Mouse (Mus musculus) kidney, postnatal 14 days (tissue): ENCODE results near the gene Itsn2.
"Not testable (repeated sequence)": the region's sequence is repeated elsewhere in the genome, so short reads cannot be mapped to it uniquely, and the experiment has no call there.

Experiments
- DNase-seq: peaks from one replicate; pipeline ENCODE4 v3.0.0; 2022; ENCODE audit warnings: mixed read lengths

The Itsn2 gene

DNA sequence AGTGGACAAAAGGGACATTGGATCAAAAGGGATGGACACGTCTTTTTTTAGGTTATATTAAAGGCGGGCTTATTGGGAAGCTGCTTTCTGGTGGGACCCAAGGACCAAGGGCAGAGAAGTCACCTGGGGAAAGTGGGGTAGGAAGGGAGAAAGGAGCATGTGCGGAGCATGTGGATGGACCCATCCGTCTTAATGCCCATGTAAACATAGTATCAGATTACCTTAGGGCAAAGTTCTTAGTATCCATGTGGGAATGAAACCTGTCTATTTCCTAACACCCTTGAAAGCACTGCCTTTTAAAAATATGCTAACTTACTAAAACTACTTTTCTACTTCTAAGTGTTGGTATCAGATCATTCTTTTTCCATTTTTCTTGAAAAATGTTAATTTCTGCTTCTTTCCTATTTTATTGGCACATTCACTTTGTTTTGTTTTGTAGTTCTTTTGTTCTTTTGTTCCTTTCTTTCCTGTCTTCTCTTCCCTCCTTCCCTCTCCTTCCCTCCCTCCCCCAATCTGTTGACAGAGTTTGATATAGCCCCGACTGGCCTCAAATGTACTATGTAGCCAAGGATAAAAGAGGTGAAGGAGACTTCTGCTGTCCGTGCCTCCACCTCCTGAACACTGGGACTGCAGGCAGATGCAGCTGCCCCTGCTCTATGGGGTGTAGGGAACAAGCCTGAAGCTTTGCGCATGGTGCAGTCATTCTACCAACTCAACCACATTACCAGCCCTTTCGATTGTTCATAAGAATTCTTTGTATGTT lies 6.4 kb downstream of the Itsn2 start:
- no peak for DNase-seq

DNA sequence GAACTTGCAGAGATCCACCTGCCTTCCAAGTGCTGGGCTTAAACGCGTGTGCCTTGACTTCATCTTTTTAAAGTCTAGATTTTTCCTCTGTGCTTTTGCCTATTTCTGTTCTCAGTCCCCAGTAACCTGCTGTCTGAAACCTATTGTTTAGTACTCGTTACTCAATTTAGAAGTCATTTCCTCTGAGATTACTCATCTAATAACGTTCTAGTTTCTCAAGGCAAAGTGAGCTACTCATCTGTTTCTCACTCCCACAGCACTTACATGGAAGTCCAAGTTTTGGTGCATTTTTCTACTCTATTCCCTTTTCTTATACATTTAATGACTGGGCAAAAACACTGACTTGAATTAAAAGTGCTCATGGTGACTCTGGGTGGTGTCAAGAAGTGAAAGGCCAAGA lies 7.3 kb downstream of the Itsn2 start:
- DNase-seq: no peak

DNA sequence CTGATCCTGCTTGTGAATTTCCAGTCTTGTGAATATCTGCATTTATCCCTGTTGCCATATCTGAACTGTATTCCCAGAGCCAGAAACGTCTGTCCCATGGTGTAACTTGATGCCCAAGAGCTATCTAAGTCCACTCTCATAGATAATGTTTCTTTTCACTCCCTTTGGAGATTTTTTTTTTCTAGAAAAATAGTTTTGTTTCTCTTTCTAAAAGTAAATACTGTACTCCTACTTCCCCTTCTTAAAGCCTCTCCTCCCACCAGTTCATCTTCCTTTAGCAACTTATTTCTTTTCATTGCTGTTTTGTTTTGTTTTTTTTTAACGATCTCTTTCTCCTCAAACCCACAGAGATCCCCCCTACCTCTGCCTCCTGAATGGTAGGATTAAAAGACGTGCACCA lies 14.2 kb downstream of the Itsn2 start:
- DNase-seq: no peak

DNA sequence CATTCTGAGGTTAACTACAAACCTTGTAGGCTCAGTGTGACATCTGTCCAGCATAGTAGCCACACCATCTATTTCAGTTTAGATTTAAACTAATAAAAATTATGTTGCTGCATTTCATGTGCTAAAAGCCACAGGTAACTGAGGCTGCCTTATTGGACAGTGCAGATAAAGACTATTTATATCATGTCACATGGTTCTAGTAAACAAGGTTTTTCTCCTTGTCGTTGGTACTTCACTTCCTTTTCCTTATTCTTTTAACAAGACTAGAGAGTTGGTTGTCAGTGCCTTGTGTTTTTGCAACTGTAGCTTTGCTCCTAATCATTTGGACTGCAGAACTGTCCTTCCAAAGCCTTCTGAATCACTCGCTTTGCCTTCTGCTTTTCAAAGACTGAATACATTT lies 22.3 kb downstream of the Itsn2 start:
- DNase-seq: no peak

DNA sequence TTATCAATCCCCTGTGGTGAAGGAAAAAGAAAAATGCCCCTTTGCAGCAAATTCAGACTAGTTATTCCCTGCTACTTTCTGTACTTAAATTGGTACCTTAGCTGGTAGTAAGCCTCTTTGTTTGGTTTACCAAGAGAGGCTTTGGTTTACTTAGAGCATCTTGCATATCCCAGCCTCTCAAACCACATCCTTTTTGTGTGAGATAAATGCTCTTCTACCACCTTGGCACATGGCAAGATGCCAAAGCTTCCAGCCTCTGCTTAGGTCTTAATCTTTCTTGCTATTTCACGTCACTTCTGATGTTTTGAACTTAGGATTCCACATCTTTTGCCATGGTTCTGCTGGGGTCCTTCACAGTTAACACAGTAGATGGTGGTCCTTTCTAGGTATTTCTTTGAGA lies 31.8 kb downstream of the Itsn2 start:
- no peak for DNase-seq

DNA sequence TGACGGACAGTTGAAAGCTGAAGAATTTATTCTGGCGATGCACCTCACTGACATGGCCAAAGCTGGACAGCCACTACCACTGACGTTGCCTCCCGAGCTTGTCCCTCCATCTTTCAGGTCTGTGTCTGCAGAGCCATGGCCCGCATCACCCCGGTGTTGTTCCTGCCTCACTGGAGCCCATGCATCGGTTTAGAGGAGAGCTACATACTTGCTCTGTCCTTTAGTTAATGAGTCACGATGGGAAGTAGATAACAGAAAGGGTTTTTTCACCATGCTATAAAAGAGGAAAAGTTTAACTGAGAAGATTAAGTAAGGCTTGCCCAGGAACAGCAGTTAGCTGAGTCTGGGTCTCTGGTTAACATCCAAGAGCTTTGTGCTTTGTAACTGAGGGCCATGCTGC lies 40.5 kb downstream of the Itsn2 start:
- no peak for DNase-seq

DNA sequence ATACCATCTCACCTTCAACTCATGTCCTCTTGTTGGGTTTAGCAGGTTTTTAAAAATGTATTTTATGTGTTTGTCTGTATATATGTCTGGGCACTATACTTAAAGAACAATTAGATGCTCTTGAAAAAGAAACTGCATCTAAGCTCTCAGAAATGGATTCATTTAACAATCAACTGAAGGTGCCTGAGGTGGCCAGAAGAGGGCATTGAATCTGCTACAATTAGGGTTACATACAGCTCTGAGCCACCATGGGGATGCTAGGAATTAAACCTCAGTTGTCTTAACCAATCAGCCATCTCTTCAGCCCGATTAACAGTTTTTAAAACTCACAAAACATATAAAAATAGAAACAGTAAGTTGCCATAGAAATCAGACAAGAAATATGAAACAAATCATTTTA lies 46.0 kb downstream of the Itsn2 start:
- no peak for DNase-seq

DNA sequence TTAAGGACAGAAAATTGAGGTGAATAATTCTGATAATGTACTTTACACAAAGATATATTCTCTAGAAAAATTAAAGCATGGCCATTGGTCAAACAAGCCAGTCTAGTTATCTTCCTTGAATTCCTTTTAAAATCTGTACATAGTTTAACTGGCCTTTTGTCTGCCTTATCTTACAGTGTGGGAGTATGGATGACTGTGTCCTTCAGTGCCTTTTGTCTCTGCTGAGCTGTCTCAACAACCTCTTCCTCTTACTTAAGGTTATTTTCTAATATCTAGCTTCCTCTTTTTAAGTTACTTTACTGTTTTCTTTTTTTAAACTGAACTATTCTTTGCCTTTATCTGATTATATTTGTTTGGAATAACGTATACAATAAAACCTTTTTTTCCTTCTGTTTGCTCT lies 48.3 kb downstream of the Itsn2 start:
- DNase-seq: no peak

DNA sequence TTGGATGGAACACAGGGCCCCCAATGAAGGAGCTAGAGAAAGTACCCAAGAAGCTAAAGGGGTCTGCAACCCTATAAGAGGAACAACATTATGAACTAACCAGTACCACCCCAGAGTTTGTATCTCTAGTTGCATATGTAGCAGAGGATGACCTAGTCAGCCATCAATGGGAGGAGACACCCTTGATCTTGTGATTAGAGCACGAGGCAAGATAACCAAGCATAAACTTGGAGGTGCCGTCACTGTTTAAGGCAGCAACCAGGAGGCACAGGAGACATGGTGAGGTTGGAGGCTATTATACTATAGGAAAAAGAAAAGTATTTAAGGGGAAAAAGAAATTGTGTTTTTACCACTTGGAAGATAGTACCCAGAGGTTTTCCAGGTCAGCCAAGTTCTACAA lies 64.4 kb downstream of the Itsn2 start:
- no peak for DNase-seq

DNA sequence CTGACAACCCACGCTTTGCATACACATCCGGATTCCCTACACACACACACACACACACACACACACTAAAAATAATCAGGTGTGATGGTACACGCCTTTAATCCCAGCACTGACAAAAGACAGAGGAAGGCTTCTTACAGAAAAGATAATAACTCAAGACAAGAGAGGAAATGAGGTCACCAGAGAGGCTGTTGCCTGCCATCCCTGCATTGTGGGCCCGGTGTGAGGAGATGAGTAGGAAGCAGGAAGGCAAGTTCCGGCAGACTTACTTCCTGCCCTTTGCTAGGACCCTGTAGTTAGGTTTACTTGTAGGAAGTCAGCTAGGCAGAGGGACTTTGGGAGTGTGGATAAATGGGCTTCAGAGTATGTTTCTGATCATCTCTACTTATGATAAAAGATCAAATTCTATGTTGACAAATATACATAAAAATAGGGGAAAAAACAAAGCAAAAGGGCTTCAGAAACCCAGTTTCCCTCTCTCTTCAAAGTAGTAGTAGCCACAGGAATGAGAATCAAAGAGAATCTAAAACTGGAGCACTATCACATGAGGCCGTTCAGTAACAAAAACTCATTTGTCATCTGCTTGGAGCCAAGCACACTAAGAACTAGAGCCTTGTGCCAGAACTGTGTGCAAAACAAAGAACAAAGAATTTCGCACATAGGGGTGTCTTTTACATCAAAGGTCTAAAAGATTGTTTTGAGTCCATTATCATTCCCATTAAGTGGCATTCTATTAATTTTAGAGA lies 72.7 kb downstream of the Itsn2 start:
- DNase-seq: peak; percentile 17

DNA sequence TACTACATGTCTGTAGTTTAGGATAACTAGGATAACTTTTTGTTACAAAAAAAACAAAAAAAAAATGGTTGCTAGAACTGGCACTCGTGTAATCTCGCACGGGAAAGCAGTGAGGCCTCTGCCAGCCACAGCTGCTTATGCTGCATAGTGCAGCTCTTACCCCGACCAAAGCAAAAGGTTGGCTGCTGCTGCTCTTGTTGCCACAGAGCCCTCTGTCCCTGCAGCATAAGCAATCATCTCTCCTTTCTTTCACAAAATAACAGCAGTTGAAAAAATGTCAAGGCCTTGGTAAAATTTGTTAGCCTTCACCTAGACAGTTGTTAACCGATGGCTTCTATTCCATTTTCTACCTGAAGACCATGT lies 73.2 kb downstream of the Itsn2 start:
- DNase-seq: no peak

DNA sequence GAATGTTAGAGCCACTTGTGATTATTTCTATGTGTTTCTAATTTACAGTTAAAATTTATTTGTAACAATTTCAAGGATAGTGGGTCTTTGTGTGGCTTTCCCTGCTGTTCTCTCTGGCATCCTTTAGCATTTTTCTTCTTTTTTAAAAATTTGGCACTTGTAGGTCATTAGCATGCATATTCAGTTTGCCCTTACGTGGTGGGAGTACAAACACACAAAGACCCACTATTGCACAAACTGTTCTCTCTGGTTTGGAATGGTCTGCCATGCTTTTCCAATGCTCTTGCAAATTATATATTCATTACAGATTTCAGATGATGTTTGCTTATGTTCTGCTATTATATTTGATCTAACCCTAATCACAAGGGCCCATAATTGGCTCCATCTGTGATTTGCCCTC lies 83.9 kb downstream of the Itsn2 start:
- DNase-seq: no peak

DNA sequence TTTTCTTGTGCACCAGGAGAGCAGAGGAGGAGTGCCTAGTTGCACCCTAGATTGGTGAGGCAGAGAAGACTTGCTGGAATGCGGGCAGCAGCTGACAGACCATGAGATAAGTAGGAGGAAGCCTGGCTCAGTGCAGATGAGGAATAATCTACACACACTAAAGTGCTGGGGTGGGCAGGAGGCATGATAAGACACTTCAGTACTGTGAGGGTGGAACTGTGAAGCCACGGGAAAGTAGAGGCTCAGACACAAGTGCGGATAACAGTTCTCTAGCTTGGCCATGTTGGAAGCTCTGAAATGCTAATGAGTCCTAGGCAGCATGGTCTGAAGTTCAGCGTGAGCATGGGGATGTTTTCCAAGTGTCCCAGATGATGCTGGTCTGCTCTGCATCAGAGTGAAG lies 87.5 kb downstream of the Itsn2 start:
- DNase-seq: no peak

DNA sequence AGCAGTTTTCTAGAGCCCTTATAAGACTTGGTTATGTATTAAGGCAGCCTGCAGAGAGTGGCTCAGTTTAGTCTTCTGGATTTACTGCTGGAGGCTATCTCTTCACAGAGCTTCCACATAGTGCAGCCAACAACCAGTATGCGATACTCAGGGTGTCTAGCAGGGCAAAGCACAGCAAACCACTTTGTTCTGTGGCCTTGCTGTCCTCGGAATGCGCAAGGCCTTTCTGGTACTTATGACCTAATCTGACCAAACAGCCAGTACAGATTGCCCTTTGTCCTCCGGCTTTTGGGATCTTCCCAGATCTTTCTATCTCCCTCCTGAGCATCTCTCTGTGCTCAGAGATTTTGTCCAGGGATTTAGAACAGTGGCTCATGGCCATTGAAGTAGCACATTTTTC lies 93.0 kb downstream of the Itsn2 start:
- no peak for DNase-seq

DNA sequence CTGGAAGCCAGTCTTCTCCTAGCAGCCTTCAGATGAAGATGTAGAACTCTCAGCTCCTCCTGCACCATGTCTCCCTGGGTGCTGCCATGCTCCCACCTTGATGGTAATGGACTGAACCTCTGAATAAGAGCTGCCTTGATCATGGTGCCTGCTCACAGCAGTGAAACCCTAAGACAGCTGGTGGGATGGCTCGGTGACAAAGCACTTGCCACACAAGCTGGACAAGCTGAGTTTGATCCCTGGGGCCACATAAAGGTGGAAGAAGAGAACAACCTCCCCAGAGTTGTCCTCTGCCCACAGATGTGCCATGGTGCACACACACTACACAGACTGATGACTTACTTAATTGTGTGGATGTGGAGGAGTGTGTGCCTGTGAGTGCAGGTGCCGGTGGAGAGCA lies 95.9 kb downstream of the Itsn2 start:
- DNase-seq: no peak

DNA sequence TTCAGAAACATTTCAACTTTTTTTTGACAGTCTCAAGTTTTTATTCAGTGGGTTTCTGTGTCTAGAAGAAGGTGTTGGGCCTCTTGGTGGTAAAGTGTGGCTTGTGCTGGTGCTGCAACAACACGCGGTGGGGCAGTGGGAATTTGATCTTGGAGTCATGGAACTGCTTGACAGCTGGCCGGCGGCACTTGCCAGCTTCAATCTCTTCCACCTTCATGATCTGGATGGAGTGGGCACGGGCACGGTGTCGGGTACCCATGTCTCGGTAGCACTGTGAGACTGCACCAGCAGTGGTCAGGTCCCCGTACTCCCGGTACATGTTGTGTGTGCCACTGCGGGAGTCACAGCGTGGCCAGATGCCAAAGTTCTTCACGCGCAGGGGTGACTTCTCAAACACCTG lies 96.9 kb downstream of the Itsn2 start:
- no peak for DNase-seq

DNA sequence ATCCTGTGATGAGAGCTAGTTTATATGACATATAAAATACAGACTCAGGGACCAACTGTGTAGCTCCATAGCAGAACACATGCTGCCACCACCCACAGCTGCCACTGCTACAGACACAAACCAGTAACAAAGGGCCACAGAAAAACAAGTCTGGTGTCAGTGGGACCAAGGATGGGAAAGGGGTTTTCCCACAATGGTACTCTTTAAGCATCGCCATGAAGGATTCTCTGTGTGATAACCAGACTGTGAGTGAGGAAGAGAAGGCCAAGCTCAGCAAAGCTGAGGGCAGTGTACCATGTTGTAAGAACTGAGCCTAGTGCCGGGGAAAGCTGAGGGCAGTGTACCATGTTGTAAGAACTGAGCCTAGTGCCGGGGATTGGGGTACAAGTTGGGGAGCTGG lies 98.8 kb downstream of the Itsn2 start:
- DNase-seq: no peak

DNA sequence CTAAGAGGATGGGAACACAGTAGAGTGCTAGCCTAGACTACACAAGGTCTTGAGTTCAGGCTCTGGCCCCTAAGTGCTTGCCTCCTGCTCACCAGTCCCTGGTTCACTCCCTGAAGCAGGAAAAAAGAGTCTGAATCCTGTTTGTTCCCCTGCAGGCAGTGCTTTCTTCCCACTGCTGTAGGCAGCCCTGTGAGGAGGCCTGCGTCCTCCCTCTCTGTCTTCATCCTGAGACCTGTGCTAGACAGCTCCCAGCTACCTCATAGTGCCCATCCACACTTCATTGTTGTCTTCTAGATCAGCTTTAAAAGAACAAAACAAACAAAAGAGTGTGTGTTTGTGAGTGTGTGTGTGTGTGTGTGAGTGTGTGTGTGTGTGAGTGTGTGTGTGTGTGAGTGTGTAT lies 102.1 kb downstream of the Itsn2 start:
- DNase-seq: no peak

DNA sequence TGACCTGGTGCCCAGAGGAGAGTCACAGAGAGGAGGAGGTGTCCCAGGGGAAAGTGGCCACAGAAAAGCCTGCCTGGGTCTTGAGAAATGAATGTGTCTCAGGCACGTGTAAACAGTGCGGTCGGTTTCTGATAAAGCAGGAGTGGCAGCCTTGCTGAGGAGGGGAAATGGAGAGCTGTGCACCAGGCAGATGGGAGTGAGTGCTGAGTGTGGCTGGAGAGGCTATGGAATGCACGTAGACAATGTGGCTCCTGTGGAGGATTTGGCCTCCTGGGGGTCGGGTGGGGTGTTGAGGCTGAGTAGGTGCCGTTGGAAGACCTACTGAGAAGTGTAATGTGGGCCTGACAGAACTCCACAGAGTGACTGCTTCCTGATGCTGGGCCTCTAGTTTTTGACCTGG lies 113.2 kb downstream of the Itsn2 start:
- not testable (repeated sequence) for DNase-seq

DNA sequence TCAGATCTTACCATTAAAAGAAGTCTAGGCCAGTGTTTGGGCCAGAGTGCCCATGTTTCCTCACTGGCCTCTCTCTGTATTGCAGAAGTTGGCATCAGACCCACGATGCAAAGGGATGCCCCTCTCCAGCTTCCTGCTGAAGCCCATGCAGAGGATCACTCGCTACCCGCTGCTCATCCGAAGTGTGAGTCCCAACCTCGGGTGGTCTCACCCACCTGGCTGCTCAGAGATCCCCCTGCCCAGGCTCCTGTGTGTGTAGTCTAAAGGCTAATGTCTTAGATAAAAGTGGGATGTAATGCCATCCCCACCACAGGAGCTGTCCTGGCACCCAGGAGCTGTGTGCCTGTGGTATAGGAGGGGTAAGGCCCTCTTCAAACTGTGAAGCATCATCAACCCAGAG lies 113.7 kb downstream of the Itsn2 start:
- DNase-seq: no peak

DNA sequence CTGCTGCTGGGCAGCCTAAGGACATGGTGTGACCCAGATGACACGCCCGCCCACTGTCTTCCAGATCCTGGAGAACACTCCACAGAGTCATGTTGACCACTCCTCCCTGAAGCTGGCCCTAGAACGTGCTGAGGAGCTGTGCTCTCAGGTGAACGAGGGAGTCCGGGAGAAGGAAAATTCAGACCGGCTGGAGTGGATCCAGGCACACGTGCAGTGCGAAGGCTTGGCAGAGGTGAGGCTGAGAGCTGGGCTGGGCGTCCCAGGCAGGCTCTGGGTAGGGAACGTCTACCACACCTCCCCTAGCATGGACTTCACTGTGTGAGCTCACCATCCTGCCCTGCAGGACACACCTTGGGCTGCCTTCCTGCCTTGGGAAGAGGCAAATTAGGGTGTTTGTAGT lies 114.5 kb downstream of the Itsn2 start:
- no peak for DNase-seq

DNA sequence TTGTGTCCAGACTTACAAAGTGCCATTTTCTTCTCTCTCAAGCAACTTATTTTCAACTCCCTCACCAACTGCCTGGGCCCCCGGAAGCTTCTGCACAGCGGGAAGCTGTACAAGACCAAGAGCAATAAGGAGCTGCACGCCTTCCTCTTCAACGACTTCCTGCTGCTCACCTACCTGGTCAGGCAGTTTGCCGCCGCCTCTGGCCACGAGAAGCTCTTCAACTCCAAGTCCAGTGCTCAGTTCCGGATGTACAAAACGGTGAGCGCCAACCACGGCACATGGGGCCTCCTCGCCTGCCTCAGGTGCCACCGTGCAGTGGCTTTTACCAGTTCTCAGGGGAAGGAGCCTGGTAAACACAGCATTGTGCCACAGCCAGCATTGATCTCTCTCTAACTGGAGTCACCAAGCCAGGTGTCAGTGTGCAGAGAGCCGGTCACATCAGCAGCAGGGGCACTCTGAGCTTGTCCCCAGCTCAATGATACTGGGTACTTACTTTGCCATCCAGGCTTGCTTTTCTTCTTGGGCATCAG lies 115.1 kb downstream of the Itsn2 start:
- DNase-seq: no peak

DNA sequence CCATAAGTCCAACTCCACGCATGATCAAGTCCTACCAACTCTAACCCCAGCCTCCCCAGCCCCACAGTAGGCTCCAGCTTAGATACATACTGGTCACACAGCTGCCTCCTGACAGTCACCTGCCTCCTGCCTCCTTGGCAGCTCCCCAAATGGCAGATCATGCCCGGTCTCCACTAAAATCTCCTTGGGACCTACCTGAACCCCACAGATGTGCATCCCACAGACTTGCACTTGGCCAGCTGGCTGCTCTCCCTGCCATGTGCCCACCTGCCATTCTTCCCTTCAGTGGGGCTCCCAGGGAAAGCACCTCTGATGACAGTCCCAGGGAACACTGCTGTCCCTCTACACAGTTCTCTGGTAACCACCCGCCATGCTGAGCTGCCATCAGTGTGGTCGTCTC lies 115.9 kb downstream of the Itsn2 start:
- no peak for DNase-seq

DNA sequence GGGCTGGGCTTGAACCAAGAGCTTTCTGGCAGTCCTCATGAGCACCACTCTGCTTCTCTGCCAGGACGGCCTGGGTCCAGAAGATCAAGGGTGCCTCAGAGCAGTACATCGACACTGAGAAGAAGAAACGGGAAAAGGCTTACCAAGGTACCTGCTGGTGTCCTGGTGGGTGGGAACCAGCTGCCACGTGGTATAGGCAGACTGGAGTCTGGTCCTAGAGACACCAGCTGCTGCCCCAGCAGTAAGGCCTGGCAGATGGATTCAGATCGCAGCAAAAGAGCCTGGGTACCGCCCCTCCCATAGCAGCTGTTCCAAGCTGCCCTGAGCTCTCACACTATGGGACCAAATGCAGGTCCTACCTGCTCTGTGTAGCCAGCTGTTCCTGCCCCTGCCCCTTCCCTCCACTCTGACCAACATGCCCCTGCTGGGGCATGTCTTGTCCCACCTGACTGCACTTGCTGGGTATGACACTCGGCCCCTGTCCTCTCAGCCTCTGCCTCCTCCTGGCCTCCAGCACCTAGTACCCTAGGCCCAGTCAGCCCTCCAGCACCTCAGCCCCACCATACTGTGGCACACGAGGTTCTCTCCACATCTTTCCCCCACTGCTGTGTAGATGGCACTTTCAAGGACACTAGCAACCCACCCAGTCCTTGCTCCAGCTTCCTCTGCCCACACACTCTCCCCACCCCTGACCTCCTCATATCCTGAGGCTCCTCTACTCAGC lies 116.6 kb downstream of the Itsn2 start:
- no peak for DNase-seq
